Mouse (Mus musculus) right cerebral cortex, adult 18-20 months (tissue): ENCODE measurements around the gene Exoc2.

Experiments used
- DNase-seq: peaks from one replicate; pipeline ENCODE4 v3.0.0; 2022; ENCODE audit warnings: mixed read lengths

The Exoc2 gene

DNA sequence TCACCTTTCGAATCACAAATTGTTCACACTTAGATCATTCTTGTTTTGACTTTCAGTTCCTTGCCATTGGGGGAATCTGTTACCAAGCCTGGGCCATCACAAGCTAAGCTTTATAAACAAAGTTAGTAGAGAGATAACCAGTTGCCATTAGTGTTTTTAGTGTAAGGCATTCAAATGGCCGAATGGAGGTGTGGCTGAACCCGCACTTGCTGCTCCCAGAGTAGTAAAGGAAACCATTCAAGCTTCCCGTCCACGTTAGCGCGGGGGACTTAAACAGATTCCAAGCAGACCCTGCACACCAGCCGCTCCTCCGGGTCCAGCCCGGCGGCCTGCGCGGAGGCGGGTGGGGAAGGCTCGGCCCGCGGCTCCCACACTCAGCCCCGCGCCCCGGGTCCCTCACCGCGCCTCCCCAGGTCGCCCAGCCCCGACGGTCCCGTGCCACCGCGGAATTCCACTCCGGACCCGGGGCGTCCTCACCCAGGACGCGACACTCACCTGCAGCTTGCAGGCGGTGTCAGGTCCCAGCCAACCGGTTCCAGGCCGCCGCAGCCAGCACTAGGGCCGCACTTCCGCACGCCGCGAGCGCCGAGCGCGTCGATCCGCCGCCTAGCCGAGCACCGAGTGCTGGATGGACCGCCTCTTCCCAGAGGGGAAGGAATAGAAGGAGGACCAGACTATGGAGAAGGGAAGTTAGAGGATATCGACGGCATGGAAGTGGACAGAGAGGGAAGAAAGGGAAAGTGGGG lies at the start of gene Exoc2, which contains the start of gene Gm5447:
TSS of gene Exoc2 (minus strand) at position 593 of the 746 bp plus-strand sequence.
TSS of gene Gm5447 (plus strand) at position 704 of the 746 bp plus-strand sequence.
- peak; percentile 85 for DNase-seq

GRCm38 (mm10) chr13:31023664-31024063 lies 49.8 kb upstream of the Exoc2 start:
- no peak for DNase-seq

DNA sequence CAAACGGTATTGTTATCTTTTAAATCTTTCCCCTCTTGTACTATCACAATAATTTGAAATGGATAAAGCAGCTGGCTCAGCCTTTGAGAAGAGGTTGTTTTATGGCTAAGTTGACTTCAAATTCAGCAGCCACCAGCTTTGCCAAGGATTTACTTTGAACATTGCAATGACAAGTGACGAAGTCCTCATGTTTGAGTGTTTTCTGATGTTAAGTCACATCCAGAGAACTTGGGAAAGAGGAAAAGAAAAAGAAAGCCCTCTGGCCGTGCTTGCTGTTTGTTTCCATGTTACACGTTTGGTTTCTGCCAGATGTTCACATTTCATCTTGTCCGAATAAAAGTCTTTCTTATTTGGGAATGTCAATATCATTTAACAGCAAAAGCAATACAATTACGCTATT lies 48.0 kb upstream of the Exoc2 start:
- no peak for DNase-seq

DNA sequence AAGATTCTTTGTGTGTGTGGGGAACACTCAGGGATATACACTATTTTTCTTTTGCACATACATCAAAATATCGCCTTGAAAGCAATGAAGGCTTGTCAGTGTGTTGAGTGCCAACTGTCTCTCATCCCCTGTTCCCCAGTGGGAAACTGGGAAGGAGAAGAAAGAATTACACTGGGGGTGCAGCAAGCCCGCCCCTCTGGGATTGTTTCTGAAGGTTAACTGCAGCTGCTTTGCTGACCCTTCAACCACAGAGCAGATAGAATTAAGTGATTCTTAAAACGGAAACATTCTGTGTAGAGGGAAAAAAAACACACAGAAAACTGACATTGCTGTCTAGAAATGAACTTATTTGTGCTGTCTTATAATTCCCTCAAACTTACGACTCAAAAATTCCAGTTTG lies 47.6 kb upstream of the Exoc2 start:
- no peak for DNase-seq

DNA sequence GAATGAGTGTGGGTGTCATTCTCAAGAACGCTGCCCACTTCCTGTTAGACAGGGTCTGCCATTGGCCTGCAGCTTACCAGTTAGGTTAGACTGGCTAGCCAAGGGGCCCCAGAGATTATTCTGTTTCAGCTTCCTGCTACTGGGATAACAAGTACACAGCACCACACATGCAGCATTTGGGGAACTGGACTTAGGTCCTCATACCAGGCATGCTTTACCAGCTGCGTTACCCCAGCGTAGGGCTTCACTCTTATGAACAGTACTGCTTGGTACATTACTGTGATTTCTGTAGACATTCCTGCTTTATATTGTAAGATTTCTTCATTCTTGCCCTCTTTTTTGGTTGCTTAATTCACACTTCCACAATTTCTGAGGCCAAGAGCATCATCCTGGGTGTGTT lies 43.7 kb upstream of the Exoc2 start:
- DNase-seq: no peak

GRCm38 (mm10) chr13:31004995-31005394 lies 31.1 kb upstream of the Exoc2 start:
- DNase-seq: no peak

GRCm38 (mm10) chr13:31004458-31004857 lies 30.6 kb upstream of the Exoc2 start:
- no peak for DNase-seq

GRCm38 (mm10) chr13:30999799-31000198 lies 25.9 kb upstream of the Exoc2 start:
- no peak for DNase-seq

DNA sequence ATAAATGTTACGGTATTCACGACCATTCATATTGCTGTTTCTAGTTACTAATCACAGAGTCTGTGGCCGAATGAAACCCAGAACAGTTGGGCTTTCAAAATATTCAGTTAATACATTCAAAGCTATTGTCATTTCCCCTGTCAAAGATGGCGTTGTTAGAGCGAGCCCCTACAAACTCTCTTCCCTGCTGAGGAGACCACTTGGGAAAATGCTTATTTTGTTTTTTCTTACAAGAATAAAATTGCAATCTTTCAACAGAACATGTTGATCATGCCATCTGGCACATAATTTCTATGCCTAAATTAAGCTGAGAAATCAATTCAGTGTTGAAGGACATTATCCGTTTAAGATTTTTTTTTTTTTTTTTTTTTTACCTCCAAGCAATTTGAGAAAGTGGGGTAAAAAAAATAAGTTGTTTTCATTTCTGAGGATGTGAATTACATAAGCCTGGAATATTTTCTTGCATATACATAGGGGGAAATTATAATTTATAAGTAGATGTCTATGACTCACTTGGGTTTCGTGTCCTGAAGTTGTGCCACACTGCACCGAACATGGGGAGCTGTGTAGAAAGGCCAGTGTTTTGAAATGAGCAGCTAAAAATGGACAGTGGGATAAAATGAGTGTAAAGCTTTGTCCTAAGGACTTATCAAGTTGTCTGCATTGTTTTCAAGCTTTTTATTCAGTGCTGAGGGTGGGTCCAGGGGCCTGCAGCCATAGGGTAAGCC lies 23.8 kb upstream of the Exoc2 start:
- DNase-seq: no peak

- DNase-seq: no peak
Observed at GRCm38 (mm10) chr13:30994249-30994858, 20.5 kb upstream of the Exoc2 start.

GRCm38 (mm10) chr13:30993819-30994218 lies 19.9 kb upstream of the Exoc2 start:
- DNase-seq: peak; percentile 62

GRCm38 (mm10) chr13:30990233-30990632 lies 16.3 kb upstream of the Exoc2 start:
- no peak for DNase-seq

GRCm38 (mm10) chr13:30989710-30990109 lies 15.8 kb upstream of the Exoc2 start:
- DNase-seq: no peak

DNA sequence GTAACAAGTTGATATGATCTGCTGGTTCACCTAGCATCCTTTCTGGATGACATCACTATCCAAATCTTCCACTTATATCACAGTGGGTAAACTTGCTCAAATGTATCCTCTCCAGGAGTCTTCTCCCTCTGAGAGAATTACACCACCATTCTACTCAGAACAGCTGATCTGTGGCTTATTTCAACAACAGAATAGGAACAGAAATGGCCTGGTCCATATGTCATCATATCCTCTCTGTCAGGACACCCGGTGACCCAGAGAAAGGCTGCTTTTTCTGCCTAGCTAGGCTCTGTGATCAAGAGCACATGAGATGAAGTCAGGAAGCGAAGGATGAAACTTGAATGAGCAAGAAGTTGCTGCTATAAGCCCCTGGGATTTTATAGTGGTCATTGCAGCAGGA lies 13.8 kb upstream of the Exoc2 start:
- DNase-seq: no peak

- DNase-seq: no peak
Observed at GRCm38 (mm10) chr13:30986934-30987455, 13.1 kb upstream of the Exoc2 start.

- DNase-seq: peak; percentile 56
Observed at GRCm38 (mm10) chr13:30985598-30986466, 11.9 kb upstream of the Exoc2 start.

DNA sequence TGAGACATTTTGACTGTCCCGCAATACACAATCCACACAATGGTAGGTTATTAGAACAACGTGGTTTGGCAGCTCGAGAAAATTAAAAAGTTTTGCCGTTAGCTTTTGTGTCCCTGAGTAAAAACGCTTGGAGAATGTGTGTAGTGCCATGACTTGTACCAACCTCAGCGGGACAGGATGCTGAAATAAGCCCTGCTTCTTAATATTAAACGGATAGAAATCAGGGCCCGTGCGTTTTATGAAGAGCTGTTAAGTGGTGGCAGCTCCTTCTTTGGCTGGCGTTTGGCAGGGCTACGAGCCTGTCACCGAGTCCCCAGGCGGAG lies 11.3 kb upstream of the Exoc2 start:
- DNase-seq: no peak

DNA sequence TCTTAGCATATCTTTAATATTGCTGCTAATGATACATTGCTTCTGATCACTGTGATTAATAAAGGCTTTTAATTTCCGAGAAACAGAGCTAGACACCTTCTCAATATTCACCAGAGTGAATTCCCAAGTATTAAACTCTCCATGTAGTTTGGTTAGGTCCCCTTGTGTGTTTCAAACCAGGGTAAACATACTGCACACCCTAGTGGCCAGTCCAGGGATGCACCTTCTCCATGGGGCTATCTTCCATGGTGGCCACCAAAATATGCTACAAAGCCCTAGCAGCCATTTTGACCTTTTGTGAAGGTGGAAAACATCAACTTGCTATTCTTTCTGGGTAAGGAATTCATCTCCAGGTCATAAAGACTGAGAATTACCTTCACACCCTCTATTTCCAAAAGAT lies 7.8 kb upstream of the Exoc2 start:
- no peak for DNase-seq

GRCm38 (mm10) chr13:30978224-30978623 lies 4.3 kb upstream of the Exoc2 start:
- DNase-seq: peak; percentile 47

DNA sequence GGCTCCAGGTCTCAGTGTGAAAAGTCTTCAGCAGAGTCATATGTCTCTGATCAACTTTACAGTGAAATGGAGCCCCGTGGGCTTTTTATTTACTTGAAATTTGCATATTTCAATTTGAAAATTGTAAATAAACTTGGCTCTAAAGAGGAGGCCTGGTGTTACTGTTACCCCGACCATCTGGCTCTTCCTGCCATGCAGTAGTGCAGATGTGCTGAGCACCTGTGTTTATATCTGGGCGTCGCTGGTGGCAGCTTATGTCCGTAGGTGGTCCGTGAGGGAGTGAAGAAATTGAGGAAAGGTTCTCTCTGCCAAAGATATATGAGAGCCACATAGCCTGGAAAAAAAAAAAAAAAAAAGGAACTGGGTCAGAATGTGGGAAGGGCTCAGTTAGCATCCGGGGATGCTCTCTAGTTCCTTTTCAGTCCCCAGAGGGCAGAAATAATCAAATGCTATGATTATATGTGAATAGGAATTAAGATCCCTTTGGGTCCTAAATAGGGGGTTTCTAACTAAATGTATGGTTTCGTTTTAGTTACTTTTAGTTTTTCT lies 2.7 kb upstream of the Exoc2 start:
- no peak for DNase-seq

DNA sequence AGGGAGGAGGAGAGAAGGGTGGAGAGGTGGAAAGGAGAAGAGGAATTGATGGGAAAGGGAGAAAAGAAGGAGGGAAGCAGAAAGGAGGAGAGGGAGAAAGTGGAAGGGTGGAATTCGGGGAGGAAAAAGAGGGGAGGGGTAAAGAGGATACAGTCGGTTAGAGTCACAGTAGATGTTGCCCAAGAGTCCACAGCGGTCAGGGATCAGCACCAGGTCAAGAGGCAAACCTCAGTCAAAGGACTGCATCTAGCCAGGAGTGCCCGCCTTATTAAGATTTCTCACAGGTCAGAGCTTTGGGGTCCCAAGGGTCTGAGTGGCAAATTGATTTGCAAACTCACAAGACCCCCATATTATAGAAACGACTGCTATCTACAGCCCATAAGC lies 346 bp upstream of the Exoc2 start:
- no peak for DNase-seq

GRCm38 (mm10) chr13:30972102-30972501 lies 1.8 kb downstream of the Exoc2 start:
- DNase-seq: no peak

DNA sequence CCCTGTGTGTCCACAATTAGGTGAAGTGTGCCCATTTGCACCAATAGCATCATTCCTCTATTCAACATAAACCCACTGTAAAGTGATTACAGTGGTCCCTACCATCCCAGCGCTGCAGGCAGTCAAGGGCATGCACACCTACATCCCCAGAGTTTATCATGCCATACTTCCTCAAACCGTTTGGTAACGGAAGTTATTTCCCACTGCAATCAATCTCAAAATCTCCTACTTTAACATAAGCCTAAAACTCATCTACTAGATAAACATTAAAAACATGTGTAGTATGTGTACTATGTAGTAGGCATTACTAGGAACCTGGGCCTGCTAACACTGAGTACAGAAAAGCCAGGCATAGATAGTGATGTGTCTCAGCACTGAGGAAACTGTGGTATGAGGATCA lies 2.8 kb downstream of the Exoc2 start:
- no peak for DNase-seq
